Mouse (Mus musculus) G1E (cell line): ENCODE results near the gene Spon1.

Experiments
- CTCF ChIP-seq: IDR thresholded peaks from 2 replicates; pipeline ENCODE4 v1.5.1; 2012; ENCODE audit warnings: low read depth, low read length, inconsistent platforms, mixed read lengths
- GATA1 ChIP-seq: IDR thresholded peaks from 2 replicates; pipeline ENCODE4 v1.6.1; 2012; ENCODE audit warnings: borderline replicate concordance, low read length, inconsistent platforms, mixed read lengths
- GATA2 ChIP-seq: IDR thresholded peaks from 2 replicates; pipeline ENCODE4 v1.6.1; 2012; ENCODE audit warnings: low read depth, low read length, inconsistent platforms, borderline replicate concordance

- no peak for TF ChIP-seq CTCF
- TF ChIP-seq GATA1, result no peak
- TF ChIP-seq GATA2, result no peak
Observed at GRCm38 (mm10) chr7:113961500-113961895, 195.7 kb downstream of the Spon1 start.
